Mouse (Mus musculus): ENCODE results near the gene Olfr1354.
"Not testable (repeated sequence)": the region's sequence is repeated elsewhere in the genome, so short reads cannot be mapped to it uniquely, and the experiment has no call there.

DNA sequence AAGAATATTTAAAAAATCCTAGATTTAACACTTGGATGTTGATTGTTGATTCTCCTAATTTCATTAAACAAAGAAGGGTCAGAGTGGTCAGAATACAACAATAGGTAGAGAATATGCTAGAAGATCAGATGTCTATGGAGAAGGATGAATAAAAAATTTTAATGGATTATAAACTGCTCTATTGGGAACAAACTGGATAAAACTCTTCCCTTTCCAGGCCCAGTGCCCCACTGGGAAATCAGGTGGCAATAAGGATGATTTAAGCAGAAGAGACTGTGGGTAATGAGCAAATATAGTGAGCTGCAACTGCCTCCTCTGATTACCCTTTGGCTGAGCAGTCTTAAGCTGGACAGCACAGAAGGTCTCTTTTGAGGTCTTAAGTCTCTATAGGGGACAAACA, 50.0 kb downstream of the Olfr1354 start, which contains the start of gene Olfr1353:
- TF ChIP-seq POLR2A (IDR thresholded peaks at IDR 0.05; ENCODE audit: low read depth, low read length); CTCF (IDR thresholded peaks at IDR 0.05; ENCODE audit: borderline replicate concordance, insufficient read depth, low read length): not testable (repeated sequence)
